Mouse (Mus musculus) E14TG2a.4 (cell line): ENCODE measurements around the gene Ttc28.

Experiments used
- H3K27me3 ChIP-seq: 2 replicates; pipeline ENCODE4 v1.6.1; 2014; ENCODE audit warnings: low read length, control low read depth; ENCODE audit not compliant: insufficient read depth
- H3K36me3 ChIP-seq: 2 replicates; pipeline ENCODE4 v1.6.1; 2014; ENCODE audit warnings: low read length, control low read depth; ENCODE audit not compliant: insufficient read depth
- H3K4me1 ChIP-seq: replicated peaks from 2 replicates; pipeline ENCODE4 v1.6.1; 2014; ENCODE audit warnings: low read depth, low read length, control low read depth
- H3K4me3 ChIP-seq: replicated peaks from 2 replicates; pipeline ENCODE4 v1.5.1; 2014; ENCODE audit warnings: mild to moderate bottlenecking, low read length
- H3K9me3 ChIP-seq: 2 replicates; pipeline ENCODE4 v1.6.1; 2014; ENCODE audit warnings: low read length, control low read depth
- CTCF ChIP-seq: conservative IDR thresholded peaks from 2 replicates; pipeline ENCODE4 v1.5.1; 2014; ENCODE audit warnings: low read length
- NANOG ChIP-seq: IDR thresholded peaks from 2 replicates; pipeline ENCODE4 v1.6.1; 2014; ENCODE audit warnings: borderline replicate concordance, low read length, mixed read lengths
- POU5F1 ChIP-seq: IDR thresholded peaks from 2 replicates; pipeline ENCODE4 v1.6.1; 2014; ENCODE audit warnings: low read length, borderline replicate concordance

Ttc28 gene

DNA sequence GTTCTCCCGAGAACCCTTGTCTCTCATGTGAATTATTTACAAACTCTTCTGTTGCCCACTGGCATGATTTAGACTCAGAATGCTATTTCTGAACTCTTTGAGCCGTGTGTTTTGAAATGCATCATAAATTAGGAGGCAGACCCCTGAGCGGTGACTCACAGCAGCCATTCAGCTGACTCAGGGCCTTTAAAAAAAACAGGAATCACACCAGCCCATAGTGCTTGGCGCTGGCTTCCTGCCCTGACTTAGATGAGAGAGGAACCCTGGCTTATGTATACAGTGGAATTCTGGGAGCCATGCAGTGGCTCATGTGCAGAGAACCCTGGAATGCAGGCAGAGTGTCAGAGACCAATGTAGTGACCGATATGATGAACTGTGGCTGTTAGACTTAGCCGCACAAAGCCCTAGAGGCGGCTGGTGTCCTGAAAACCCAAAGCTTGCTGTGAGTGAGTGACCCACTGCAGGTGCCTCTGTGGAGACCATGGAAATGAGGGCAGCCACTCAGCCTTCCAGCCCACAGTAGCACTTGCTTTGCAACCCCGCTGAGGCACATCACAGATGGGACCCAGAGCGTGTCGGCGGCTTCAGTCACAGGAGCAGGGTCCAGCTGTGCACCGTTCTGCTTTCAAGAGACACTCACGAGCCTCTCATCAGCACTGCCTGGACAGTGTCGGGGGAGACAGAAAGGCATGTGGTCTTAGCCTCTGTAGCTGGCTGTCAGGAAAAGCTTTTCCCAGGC is 348.9 kb downstream of the Ttc28 start:
- no peak for TF ChIP-seq POU5F1
- no peak for TF ChIP-seq NANOG
- TF ChIP-seq CTCF = no peak

DNA sequence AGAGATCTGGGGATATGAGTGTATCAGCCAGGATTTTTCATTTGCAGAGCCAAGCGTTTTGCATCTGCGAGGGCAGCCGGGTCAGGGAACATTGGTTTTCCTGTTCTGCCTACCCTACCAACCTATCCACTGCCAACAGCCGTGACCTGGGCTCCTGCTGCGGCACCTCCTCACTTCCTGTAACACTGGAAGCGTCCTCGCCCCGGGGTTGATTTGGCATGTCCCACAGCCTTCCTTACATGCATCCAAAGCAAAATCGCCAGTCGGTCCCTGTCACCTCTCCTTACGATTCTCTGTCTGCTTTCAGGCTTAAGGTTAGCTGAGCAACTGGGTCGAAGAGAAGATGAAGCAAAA is 349.4 kb downstream of the Ttc28 start:
- H3K4me1 ChIP-seq = peaks cover 13% of the 10 kb centered on the region
- H3K4me3 ChIP-seq = peak overlapping the region; percentile 41; the same call in 1 of the 2 replicates
- no peaks in the 10 kb centered on the region for H3K36me3 ChIP-seq
- TF ChIP-seq POU5F1 (no peak), CTCF (no peak), NANOG (no peak)
- peaks cover 35% of the 10 kb centered on the region for H3K27me3 ChIP-seq
- no peaks in the 10 kb centered on the region for H3K9me3 ChIP-seq

More for the DNA sequence above, 348.9 kb downstream of the Ttc28 start:
- H3K4me1 ChIP-seq = peaks cover 17% of the 10 kb centered on the region
- no peaks in the 10 kb centered on the region for H3K9me3 ChIP-seq
- no peaks in the 10 kb centered on the region for H3K36me3 ChIP-seq
- peak overlapping the region; percentile 41 for H3K4me3 ChIP-seq
- peaks cover 35% of the 10 kb centered on the region for H3K27me3 ChIP-seq

DNA sequence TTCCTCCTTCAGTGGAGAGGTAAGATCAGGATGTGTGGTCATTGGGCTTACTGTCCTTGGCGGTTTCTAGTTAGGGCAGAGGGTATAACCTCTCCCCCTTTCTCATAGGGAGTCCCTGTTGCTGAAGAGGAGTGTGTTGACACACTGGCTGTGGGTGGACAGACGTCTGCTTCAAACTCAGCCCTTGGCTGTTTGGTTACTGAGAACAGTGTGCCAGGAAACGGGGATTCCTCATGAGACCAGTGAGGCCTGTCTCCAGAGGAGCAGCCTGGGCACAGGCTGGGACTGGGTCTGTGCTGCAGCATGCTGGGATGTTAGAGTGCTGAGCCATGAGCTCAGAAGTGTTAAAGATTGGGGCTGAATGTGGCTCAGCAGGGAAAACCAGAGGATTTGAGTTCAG is 350.1 kb downstream of the Ttc28 start:
- TF ChIP-seq POU5F1 (no peak), CTCF (no peak), NANOG (no peak)
- H3K36me3 ChIP-seq = no peaks in the 10 kb centered on the region
- H3K4me3 ChIP-seq = no peak overlapping the region
- H3K27me3 ChIP-seq = peaks cover 35% of the 10 kb centered on the region
- peaks cover 13% of the 10 kb centered on the region for H3K4me1 ChIP-seq
- H3K9me3 ChIP-seq = no peaks in the 10 kb centered on the region

DNA sequence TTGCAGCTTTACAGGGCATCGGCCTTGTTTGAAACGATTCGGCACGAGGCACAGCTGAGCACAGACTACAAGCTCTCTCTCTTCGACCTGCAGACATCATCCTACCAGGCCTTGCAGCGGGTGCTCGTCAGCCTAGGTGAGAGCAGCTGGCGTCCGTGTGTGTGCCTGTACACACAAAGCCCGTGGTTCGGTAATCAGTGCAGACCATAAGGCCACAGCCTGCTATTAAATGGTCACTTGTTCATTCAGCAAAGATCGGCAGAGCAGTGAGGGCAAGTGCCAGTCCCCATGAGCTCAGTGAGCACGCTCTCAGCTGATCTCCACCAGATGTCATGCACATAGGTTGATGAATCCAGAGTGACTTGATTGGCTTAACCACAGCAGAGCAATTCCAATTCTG is 351.4 kb downstream of the Ttc28 start:
- Histone ChIP-seq H3K36me3 (no peaks in the 10 kb centered on the region), H3K9me3 (no peaks in the 10 kb centered on the region), H3K27me3 (peaks cover 37% of the 10 kb centered on the region), H3K4me1 (peaks cover 13% of the 10 kb centered on the region), H3K4me3 (no peak overlapping the region)
- no peak for TF ChIP-seq POU5F1

DNA sequence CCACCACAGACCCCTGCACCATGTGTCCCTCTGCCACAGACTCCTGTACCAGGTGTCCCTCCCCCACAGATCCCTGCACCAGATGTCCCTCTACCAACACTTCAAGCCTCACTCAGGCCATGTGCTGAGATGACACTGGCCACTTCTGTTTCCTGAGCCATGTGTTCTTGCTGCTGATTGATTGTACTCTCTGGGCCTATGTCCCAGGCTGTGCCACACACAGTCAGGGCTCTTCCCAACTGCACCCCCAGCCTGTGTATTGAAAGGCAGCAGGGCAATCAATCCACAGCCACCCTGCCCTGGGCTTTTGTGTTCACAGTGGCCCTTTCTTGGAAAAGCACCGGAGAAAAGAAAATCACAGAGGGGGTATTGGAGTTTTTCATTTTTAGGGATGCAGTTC is 352.2 kb downstream of the Ttc28 start:
- H3K36me3 ChIP-seq = no peaks in the 10 kb centered on the region
- H3K9me3 ChIP-seq = no peaks in the 10 kb centered on the region
- no peak for TF ChIP-seq NANOG
- no peak for TF ChIP-seq CTCF
- no peak for TF ChIP-seq POU5F1
- H3K27me3 ChIP-seq = peaks cover 39% of the 10 kb centered on the region
- peaks cover 13% of the 10 kb centered on the region for H3K4me1 ChIP-seq
- H3K4me3 ChIP-seq = no peak overlapping the region

DNA sequence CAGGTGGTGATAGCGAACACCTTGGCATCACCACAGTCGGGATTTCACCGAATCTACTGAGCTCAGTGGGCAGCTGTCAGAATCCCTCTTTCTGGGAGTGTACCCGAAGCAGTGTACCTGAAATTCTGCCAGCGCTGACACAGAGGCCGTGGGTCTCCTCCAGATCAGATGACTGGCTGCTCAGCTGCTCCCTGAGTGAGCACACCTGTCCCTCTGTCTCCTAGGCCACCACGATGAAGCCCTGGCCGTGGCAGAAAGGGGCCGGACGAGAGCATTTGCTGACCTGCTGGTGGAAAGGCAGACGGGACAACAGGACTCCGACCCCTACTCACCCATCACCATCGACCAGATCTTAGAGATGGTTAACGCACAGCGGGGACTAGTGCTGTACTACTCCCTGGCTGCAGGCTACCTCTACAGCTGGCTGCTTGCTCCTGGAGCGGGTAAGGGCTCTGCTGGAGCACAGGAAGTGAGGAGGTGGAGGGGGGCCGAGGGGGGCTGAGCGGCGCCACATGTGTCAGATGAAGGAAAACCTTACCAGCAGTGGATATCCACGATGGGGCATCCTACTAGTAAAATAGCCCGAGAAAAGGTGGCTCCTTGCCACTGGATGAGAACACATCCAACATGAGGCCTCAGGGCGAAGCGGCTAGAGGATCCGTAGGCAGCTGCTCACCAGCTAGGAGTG is 353.6 kb downstream of the Ttc28 start:
- Histone ChIP-seq H3K36me3 (no peaks in the 10 kb centered on the region), H3K27me3 (peaks cover 28% of the 10 kb centered on the region), H3K9me3 (no peaks in the 10 kb centered on the region), H3K4me1 (peaks cover 12% of the 10 kb centered on the region), H3K4me3 (no peak overlapping the region)
- TF ChIP-seq NANOG (no peak), POU5F1 (no peak), CTCF (no peak)

DNA sequence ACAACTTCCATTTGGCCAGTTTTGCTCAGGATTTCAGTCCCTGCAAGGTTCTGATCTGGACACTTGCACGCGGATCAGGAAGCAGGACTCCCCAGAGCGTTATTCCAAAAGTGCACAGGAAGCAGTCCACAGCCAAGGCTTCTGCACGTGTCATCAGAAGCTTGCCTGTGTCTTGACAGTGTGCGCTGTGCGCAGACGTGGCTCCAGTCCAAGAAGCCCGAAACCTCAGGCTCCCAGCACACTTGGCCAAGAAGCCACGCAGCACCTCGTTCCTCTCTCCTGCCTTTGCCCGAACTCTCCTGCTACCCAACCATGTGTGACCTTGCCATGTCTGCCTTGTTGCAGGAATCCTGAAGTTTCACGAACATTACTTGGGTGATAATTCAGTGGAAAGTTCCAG is 355.5 kb downstream of the Ttc28 start:
- H3K27me3 ChIP-seq = peaks cover 18% of the 10 kb centered on the region
- H3K36me3 ChIP-seq = no peaks in the 10 kb centered on the region
- no peaks in the 10 kb centered on the region for H3K9me3 ChIP-seq
- TF ChIP-seq CTCF (no peak), NANOG (no peak), POU5F1 (no peak)
- peaks cover 7% of the 10 kb centered on the region; the same call in 1 of the 2 replicates for H3K4me1 ChIP-seq
- H3K4me3 ChIP-seq = no peak overlapping the region

DNA sequence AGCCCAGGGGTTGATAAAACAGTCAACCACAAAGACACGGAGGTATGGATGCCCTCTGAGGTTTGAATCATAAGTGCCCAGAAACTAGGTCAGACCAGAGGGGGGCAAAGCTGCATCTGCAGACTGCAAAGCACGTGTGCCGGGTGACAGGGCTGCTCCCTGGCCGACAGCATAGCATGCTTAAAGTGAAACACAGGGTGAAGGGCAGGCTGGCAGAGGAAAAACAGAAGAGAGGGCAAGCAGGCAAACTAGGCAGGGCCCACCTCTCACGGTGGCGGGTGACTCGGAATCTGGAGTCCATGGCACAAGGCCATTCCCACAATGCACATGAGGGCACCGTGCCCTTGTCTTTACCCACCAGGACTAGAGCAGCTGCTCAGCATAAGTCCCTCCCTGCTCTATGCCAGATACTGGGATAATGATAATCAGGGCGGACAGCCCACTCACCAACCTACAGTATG is 357.6 kb downstream of the Ttc28 start:
- TF ChIP-seq CTCF = no peak
- no peak for TF ChIP-seq NANOG
- TF ChIP-seq POU5F1 = no peak
- H3K9me3 ChIP-seq = no peaks in the 10 kb centered on the region
- no peak overlapping the region for H3K4me3 ChIP-seq
- peaks cover 9% of the 10 kb centered on the region for H3K27me3 ChIP-seq
- H3K4me1 ChIP-seq = peaks cover 7% of the 10 kb centered on the region; the same call in 1 of the 2 replicates
- no peaks in the 10 kb centered on the region for H3K36me3 ChIP-seq

DNA sequence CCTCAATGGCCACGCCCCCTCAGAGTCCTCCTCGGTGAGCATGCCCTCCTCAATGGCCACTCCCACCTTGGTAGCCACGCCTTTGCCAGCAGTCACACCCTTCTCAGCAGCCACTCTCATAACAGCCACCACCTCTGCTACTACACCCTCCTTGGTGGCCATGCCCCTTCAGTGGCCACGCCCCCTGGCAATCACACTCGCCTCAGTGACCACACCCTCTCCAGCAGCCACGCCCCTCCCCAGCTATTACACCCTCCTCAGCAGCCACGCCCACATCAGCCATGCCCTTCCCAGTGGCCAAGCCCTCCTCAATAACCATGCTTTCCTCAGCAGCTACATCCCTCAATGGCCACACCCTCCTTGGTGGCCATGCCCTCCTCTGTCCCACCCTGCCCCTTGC is 359.6 kb downstream of the Ttc28 start:
- H3K27me3 ChIP-seq = peaks cover 7% of the 10 kb centered on the region; the same call in 1 of the 2 replicates
- no peaks in the 10 kb centered on the region for H3K36me3 ChIP-seq
- no peaks in the 10 kb centered on the region for H3K9me3 ChIP-seq
- no peak for TF ChIP-seq NANOG
- TF ChIP-seq POU5F1 = no peak
- TF ChIP-seq CTCF = no peak
- no peak overlapping the region for H3K4me3 ChIP-seq
- H3K4me1 ChIP-seq = peaks cover 7% of the 10 kb centered on the region; the same call in 1 of the 2 replicates
